ENCODE assay signal across 11 mouse cellular contexts in genomic region chr16:10782377-10783151, GRCm38 (mm10). TPM values are rescaled to one million over a fixed set of nuclear protein-coding genes. Genes with fewer than 3 reads are reported as not detected.
DNase-seq lines count a peak whose midpoint lies in the region; ATAC-seq lines count a peak whose summit lies in the region.
"Had no signal": no experiment of that assay in that cellular context is flagged by ENCODE, and none has a peak within 500 bp of the region (broad histone marks: within the 10 kb centered on the region; RNA-seq: fewer than 3 reads in every experiment).

No protein-coding gene starts in this region.

- no peaks in the 10 kb centered on the region for H3K9me3 ChIP-seq in forebrain, embryonic 16.5 days (ENCODE audit: control insufficient read depth, low read length)
- no peaks in the 10 kb centered on the region for H3K9me3 ChIP-seq in forebrain, embryonic 13.5 days (replicated peaks)
- H3K9me3 ChIP-seq in midbrain, embryonic 12.5 days = no peaks in the 10 kb centered on the region
- H3K9me3 ChIP-seq in midbrain, embryonic 14.5 days (ENCODE audit: control insufficient read depth, low read length) = no peaks in the 10 kb centered on the region
- H3K9me3 ChIP-seq in kidney, embryonic 14.5 days (ENCODE audit: control insufficient read depth, low read length) = no peaks in the 10 kb centered on the region
- H3K9me3 ChIP-seq in stomach, embryonic 14.5 days (ENCODE audit: control insufficient read depth, low read depth, low read length) = no peaks in the 10 kb centered on the region

- 0 out of 2 replicates have a peak overlapping the region, but pooled peaks have one; percentile 13 for H3K9ac ChIP-seq in forebrain, embryonic 16.5 days (replicated peaks; ENCODE audit: low read depth, low read length)
- H3K9ac ChIP-seq in forebrain, embryonic 13.5 days = no peak overlapping the region
- 0 out of 2 replicates have a peak overlapping the region, but pooled peaks have one; percentile 5 for H3K9ac ChIP-seq in midbrain, embryonic 12.5 days (replicated peaks)
- H3K9ac ChIP-seq in midbrain, embryonic 14.5 days (replicated peaks; ENCODE audit: low read length) = no peak overlapping the region
- H3K9ac ChIP-seq in kidney, embryonic 14.5 days (ENCODE audit: low read depth, low read length) = 0 out of 2 replicates have a peak overlapping the region, but pooled peaks have one; percentile 29
- H3K9ac ChIP-seq in stomach, embryonic 14.5 days (replicated peaks; ENCODE audit: low read depth, low read length) = 0 out of 2 replicates have a peak overlapping the region, but pooled peaks have one; percentile 77

- H3K27ac ChIP-seq in forebrain, embryonic 16.5 days (ENCODE audit: low read length) = no peak overlapping the region
- no peak overlapping the region for H3K27ac ChIP-seq in forebrain, embryonic 13.5 days
- H3K27ac ChIP-seq in midbrain, embryonic 12.5 days (replicated peaks) = no peak overlapping the region
- H3K27ac ChIP-seq in midbrain, embryonic 14.5 days (replicated peaks; ENCODE audit: low read depth, low read length) = no peak overlapping the region
- no peak overlapping the region for H3K27ac ChIP-seq in kidney, embryonic 14.5 days (ENCODE audit: low read depth, low read length)
- H3K27ac ChIP-seq in stomach, embryonic 14.5 days (ENCODE audit: low read length) = peak overlapping the region; percentile 49

- H3K27me3 ChIP-seq in forebrain, embryonic 16.5 days (replicated peaks; ENCODE audit: control insufficient read depth, insufficient read depth, low read length) = peaks cover 14% of the 10 kb centered on the region
- peaks cover 23% of the 10 kb centered on the region for H3K27me3 ChIP-seq in forebrain, embryonic 13.5 days
- peaks cover 27% of the 10 kb centered on the region for H3K27me3 ChIP-seq in midbrain, embryonic 12.5 days
- peaks cover 21% of the 10 kb centered on the region for H3K27me3 ChIP-seq in midbrain, embryonic 14.5 days (ENCODE audit: control insufficient read depth, insufficient read depth, low read length)
- no peaks in the 10 kb centered on the region for H3K27me3 ChIP-seq in kidney, embryonic 14.5 days (ENCODE audit: control insufficient read depth, insufficient read depth, low read length)
- H3K27me3 ChIP-seq in stomach, embryonic 14.5 days (ENCODE audit: control insufficient read depth, insufficient read depth, low read length) = no peaks in the 10 kb centered on the region

- no peaks in the 10 kb centered on the region for H3K36me3 ChIP-seq in forebrain, embryonic 16.5 days (ENCODE audit: control insufficient read depth, insufficient read depth)
- H3K36me3 ChIP-seq in forebrain, embryonic 13.5 days (ENCODE audit: poor library complexity, severe bottlenecking) = no peaks in the 10 kb centered on the region
- no peaks in the 10 kb centered on the region for H3K36me3 ChIP-seq in midbrain, embryonic 12.5 days
- no peaks in the 10 kb centered on the region for H3K36me3 ChIP-seq in midbrain, embryonic 14.5 days (ENCODE audit: control insufficient read depth, insufficient read depth, low read length)
- peaks cover 4% of the 10 kb centered on the region; the same call in 1 of the 2 replicates for H3K36me3 ChIP-seq in kidney, embryonic 14.5 days (ENCODE audit: control insufficient read depth, insufficient read depth, low read length)
- 0 out of 2 replicates have a peak, but pooled peaks cover 3% of the 10 kb centered on the region for H3K36me3 ChIP-seq in stomach, embryonic 14.5 days (ENCODE audit: control insufficient read depth, insufficient read depth, low read length)

- 46% methylated on average over 6 of the region's 6 CpGs for WGBS in forebrain, embryonic 16.5 days
- 46% methylated on average over 6 of the region's 6 CpGs for WGBS in forebrain, embryonic 13.5 days
- WGBS in midbrain, embryonic 12.5 days = 39% methylated on average over 6 of the region's 6 CpGs
- 35% methylated on average over 6 of the region's 6 CpGs for WGBS in midbrain, embryonic 14.5 days
- 53% methylated on average over 6 of the region's 6 CpGs for WGBS in kidney, embryonic 14.5 days
- 33% methylated on average over 6 of the region's 6 CpGs for WGBS in stomach, embryonic 14.5 days

- H3K4me1 ChIP-seq in forebrain, embryonic 16.5 days (replicated peaks; ENCODE audit: control insufficient read depth, insufficient read depth, low read length) = peaks cover 15% of the 10 kb centered on the region
- peaks cover 35% of the 10 kb centered on the region for H3K4me1 ChIP-seq in forebrain, embryonic 13.5 days
- H3K4me1 ChIP-seq in midbrain, embryonic 12.5 days = peaks cover 28% of the 10 kb centered on the region
- H3K4me1 ChIP-seq in midbrain, embryonic 14.5 days (ENCODE audit: control insufficient read depth, insufficient read depth, low read length) = peaks cover 8% of the 10 kb centered on the region; the same call in 1 of the 2 replicates
- H3K4me1 ChIP-seq in kidney, embryonic 14.5 days (ENCODE audit: control insufficient read depth, insufficient read depth, low read length) = peaks cover 28% of the 10 kb centered on the region
- peaks cover 41% of the 10 kb centered on the region for H3K4me1 ChIP-seq in stomach, embryonic 14.5 days (ENCODE audit: control insufficient read depth, insufficient read depth, low read length)

- no peak for ATAC-seq in forebrain, embryonic 16.5 days
- no peak for ATAC-seq in forebrain, embryonic 13.5 days
- no peak for ATAC-seq in midbrain, embryonic 12.5 days (ENCODE audit: low FRiP score, low read depth)
- ATAC-seq in midbrain, embryonic 14.5 days (ENCODE audit: low FRiP score, low TSS enrichment) = no peak
- no peak for ATAC-seq in kidney, embryonic 14.5 days (ENCODE audit: low FRiP score, low TSS enrichment)
- ATAC-seq in stomach, embryonic 14.5 days (ENCODE audit: insufficient number of reproducible peaks, insufficient read depth, low FRiP score, low read depth) = no peak

- intact Hi-C loops in left cerebral cortex, postnatal 4 days (cut with DNase I) = loop anchor here (10.0 kb wide), 1 partner anchor 118 kb away; no protein-coding TSS in a partner anchor

- DNase-seq in midbrain, embryonic 14.5 days = no peak
- DNase-seq in left cerebral cortex, postnatal 4 days = no peak
- DNase-seq in cerebellum, adult 9-10 months = no peak

- H3K4me3 ChIP-seq in forebrain, embryonic 16.5 days (replicated peaks; ENCODE audit: low read length) = no peak overlapping the region
- H3K4me3 ChIP-seq in forebrain, embryonic 13.5 days = no peak overlapping the region
- H3K4me3 ChIP-seq in midbrain, embryonic 12.5 days = no peak overlapping the region
- no peak overlapping the region for H3K4me3 ChIP-seq in midbrain, embryonic 14.5 days (replicated peaks; ENCODE audit: low read depth, low read length)
- H3K4me3 ChIP-seq in kidney, embryonic 14.5 days (ENCODE audit: low read length) = peak overlapping the region; percentile 56; the same call in 1 of the 2 replicates
- H3K4me3 ChIP-seq in stomach, embryonic 14.5 days (ENCODE audit: low read depth, low read length) = peak overlapping the region; percentile 52
- H3K4me3 ChIP-seq: erythroblast, embryonic 14.5 days had no signal

- H3K4me2 ChIP-seq in forebrain, embryonic 16.5 days (ENCODE audit: low read length) = no peak overlapping the region
- H3K4me2 ChIP-seq in forebrain, embryonic 13.5 days = no peak overlapping the region
- no peak overlapping the region for H3K4me2 ChIP-seq in midbrain, embryonic 12.5 days (replicated peaks)
- H3K4me2 ChIP-seq in midbrain, embryonic 14.5 days (ENCODE audit: low read length) = no peak overlapping the region; the same call in 1 of the 2 replicates
- peak overlapping the region; percentile 97 for H3K4me2 ChIP-seq in kidney, embryonic 14.5 days (replicated peaks; ENCODE audit: low read depth, low read length)
- peak overlapping the region; percentile 95 for H3K4me2 ChIP-seq in stomach, embryonic 14.5 days (replicated peaks; ENCODE audit: low read depth, low read length)

RNA-seq across cellular contexts. Expression of gene Socs1, which starts 2.8 kb away (rescaled TPM):
- polyA plus RNA-seq in forebrain, embryonic 16.5 days (2015; fragmentation: Nextera tagmentation; extraction: Ambion mirVana) = 1.7 and 2.2 TPM in 2 replicates
- polyA plus RNA-seq in forebrain, embryonic 13.5 days (2015; fragmentation: Nextera tagmentation; extraction: Ambion mirVana) = 1.3 and 1.5 TPM in 2 replicates
- 2.5 and 3.4 TPM in 2 replicates for polyA plus RNA-seq in midbrain, embryonic 12.5 days (2016; fragmentation: Nextera tagmentation; extraction: Ambion mirVana)
- 2.5 and 2.7 TPM in 2 replicates for polyA plus RNA-seq in midbrain, embryonic 14.5 days (2014; fragmentation: Nextera tagmentation; extraction: Ambion mirVana)
- 6.3 and 7.2 TPM in 2 replicates for polyA plus RNA-seq in kidney, embryonic 14.5 days (2014; fragmentation: Nextera tagmentation; extraction: Ambion mirVana)
- polyA plus RNA-seq in stomach, embryonic 14.5 days (2014; fragmentation: Nextera tagmentation; extraction: Ambion mirVana) = 11.3 and 11.4 TPM in 2 replicates
- total RNA-seq in left cerebral cortex, postnatal 4 days (2021) = 1 to 10 TPM; 1.9 to 2.0 TPM

RNA-seq across cellular contexts. Expression of gene Tnp2, which starts 5.9 kb away (rescaled TPM):
- not detected in 2 replicates for polyA plus RNA-seq in forebrain, embryonic 16.5 days (2015; fragmentation: Nextera tagmentation; extraction: Ambion mirVana)
- polyA plus RNA-seq in forebrain, embryonic 13.5 days (2015; fragmentation: Nextera tagmentation; extraction: Ambion mirVana) = not detected in 2 replicates
- not detected in 2 replicates for polyA plus RNA-seq in midbrain, embryonic 12.5 days (2016; fragmentation: Nextera tagmentation; extraction: Ambion mirVana)
- not detected in 2 replicates for polyA plus RNA-seq in midbrain, embryonic 14.5 days (2014; fragmentation: Nextera tagmentation; extraction: Ambion mirVana)
- polyA plus RNA-seq in kidney, embryonic 14.5 days (2014; fragmentation: Nextera tagmentation; extraction: Ambion mirVana) = not detected in 2 replicates
- polyA plus RNA-seq in stomach, embryonic 14.5 days (2014; fragmentation: Nextera tagmentation; extraction: Ambion mirVana) = not detected in 2 replicates
- total RNA-seq in left cerebral cortex, postnatal 4 days (2021) = not detected
- total RNA-seq: adrenal gland, postnatal 4 days; left cerebral cortex, adult 18-20 months had no signal
- polyA plus RNA-seq: erythroblast, embryonic 14.5 days had no signal

RNA-seq across cellular contexts. Expression of gene Prm3, which starts 8.2 kb away (rescaled TPM):
- not detected in 2 replicates for polyA plus RNA-seq in forebrain, embryonic 16.5 days (2015; fragmentation: Nextera tagmentation; extraction: Ambion mirVana)
- not detected in 2 replicates for polyA plus RNA-seq in forebrain, embryonic 13.5 days (2015; fragmentation: Nextera tagmentation; extraction: Ambion mirVana)
- polyA plus RNA-seq in midbrain, embryonic 12.5 days (2016; fragmentation: Nextera tagmentation; extraction: Ambion mirVana) = not detected in 2 replicates
- not detected in 2 replicates for polyA plus RNA-seq in midbrain, embryonic 14.5 days (2014; fragmentation: Nextera tagmentation; extraction: Ambion mirVana)
- not detected in 2 replicates for polyA plus RNA-seq in kidney, embryonic 14.5 days (2014; fragmentation: Nextera tagmentation; extraction: Ambion mirVana)
- polyA plus RNA-seq in stomach, embryonic 14.5 days (2014; fragmentation: Nextera tagmentation; extraction: Ambion mirVana) = not detected in 2 replicates
- total RNA-seq in left cerebral cortex, postnatal 4 days (2021) = not detected
- total RNA-seq: adrenal gland, postnatal 4 days; left cerebral cortex, adult 18-20 months had no signal
- polyA plus RNA-seq: erythroblast, embryonic 14.5 days had no signal

RNA-seq across cellular contexts. Expression of gene Prm2, which starts 13.4 kb away (rescaled TPM):
- not detected in 2 replicates for polyA plus RNA-seq in forebrain, embryonic 16.5 days (2015; fragmentation: Nextera tagmentation; extraction: Ambion mirVana)
- not detected in 2 replicates for polyA plus RNA-seq in forebrain, embryonic 13.5 days (2015; fragmentation: Nextera tagmentation; extraction: Ambion mirVana)
- not detected in 2 replicates for polyA plus RNA-seq in midbrain, embryonic 12.5 days (2016; fragmentation: Nextera tagmentation; extraction: Ambion mirVana)
- not detected in 2 replicates for polyA plus RNA-seq in midbrain, embryonic 14.5 days (2014; fragmentation: Nextera tagmentation; extraction: Ambion mirVana)
- not detected in 2 replicates for polyA plus RNA-seq in kidney, embryonic 14.5 days (2014; fragmentation: Nextera tagmentation; extraction: Ambion mirVana)
- polyA plus RNA-seq in stomach, embryonic 14.5 days (2014; fragmentation: Nextera tagmentation; extraction: Ambion mirVana) = not detected in 2 replicates
- total RNA-seq in left cerebral cortex, postnatal 4 days (2021) = not detected
- total RNA-seq: adrenal gland, postnatal 4 days; left cerebral cortex, adult 18-20 months had no signal
- polyA plus RNA-seq: erythroblast, embryonic 14.5 days had no signal

RNA-seq across cellular contexts. Expression of gene Prm1, which starts 23.1 kb away (rescaled TPM):
- polyA plus RNA-seq in forebrain, embryonic 16.5 days (2015; fragmentation: Nextera tagmentation; extraction: Ambion mirVana) = not detected in 2 replicates
- not detected in 2 replicates for polyA plus RNA-seq in forebrain, embryonic 13.5 days (2015; fragmentation: Nextera tagmentation; extraction: Ambion mirVana)
- not detected in 2 replicates for polyA plus RNA-seq in midbrain, embryonic 12.5 days (2016; fragmentation: Nextera tagmentation; extraction: Ambion mirVana)
- 0.74 TPM in 1 of 2 replicates, not detected in the other for polyA plus RNA-seq in midbrain, embryonic 14.5 days (2014; fragmentation: Nextera tagmentation; extraction: Ambion mirVana)
- polyA plus RNA-seq in kidney, embryonic 14.5 days (2014; fragmentation: Nextera tagmentation; extraction: Ambion mirVana) = not detected in 2 replicates
- polyA plus RNA-seq in stomach, embryonic 14.5 days (2014; fragmentation: Nextera tagmentation; extraction: Ambion mirVana) = not detected in 2 replicates
- total RNA-seq in left cerebral cortex, postnatal 4 days (2021) = not detected
- total RNA-seq: adrenal gland, postnatal 4 days; left cerebral cortex, adult 18-20 months had no signal
- polyA plus RNA-seq: erythroblast, embryonic 14.5 days had no signal

Comparison
In these comparisons a context has a peak if more than half of its experiments do, and no peak if none do; other contexts are left out.
1. H3K9ac ChIP-seq: peak in forebrain, embryonic 16.5 days (single experiment), midbrain, embryonic 12.5 days (single experiment), kidney, embryonic 14.5 days (single experiment) and stomach, embryonic 14.5 days (single experiment); none in forebrain, embryonic 13.5 days (single experiment) and midbrain, embryonic 14.5 days (single experiment).
2. H3K4me2 ChIP-seq: peak in kidney, embryonic 14.5 days (single experiment) and stomach, embryonic 14.5 days (single experiment); none in forebrain, embryonic 16.5 days (single experiment), forebrain, embryonic 13.5 days (single experiment), midbrain, embryonic 12.5 days (single experiment) and midbrain, embryonic 14.5 days (single experiment).
3. H3K4me3 ChIP-seq: peak in kidney, embryonic 14.5 days (single experiment) and stomach, embryonic 14.5 days (single experiment); none in forebrain, embryonic 16.5 days (single experiment), forebrain, embryonic 13.5 days (single experiment), midbrain, embryonic 12.5 days (single experiment) and midbrain, embryonic 14.5 days (single experiment).